Mouse (Mus musculus): ENCODE data around the gene Serp2.
"Not testable (repeated sequence)": the region's sequence is repeated elsewhere in the genome, so short reads cannot be mapped to it uniquely, and the experiment has no call there.

Serp2 gene

DNA sequence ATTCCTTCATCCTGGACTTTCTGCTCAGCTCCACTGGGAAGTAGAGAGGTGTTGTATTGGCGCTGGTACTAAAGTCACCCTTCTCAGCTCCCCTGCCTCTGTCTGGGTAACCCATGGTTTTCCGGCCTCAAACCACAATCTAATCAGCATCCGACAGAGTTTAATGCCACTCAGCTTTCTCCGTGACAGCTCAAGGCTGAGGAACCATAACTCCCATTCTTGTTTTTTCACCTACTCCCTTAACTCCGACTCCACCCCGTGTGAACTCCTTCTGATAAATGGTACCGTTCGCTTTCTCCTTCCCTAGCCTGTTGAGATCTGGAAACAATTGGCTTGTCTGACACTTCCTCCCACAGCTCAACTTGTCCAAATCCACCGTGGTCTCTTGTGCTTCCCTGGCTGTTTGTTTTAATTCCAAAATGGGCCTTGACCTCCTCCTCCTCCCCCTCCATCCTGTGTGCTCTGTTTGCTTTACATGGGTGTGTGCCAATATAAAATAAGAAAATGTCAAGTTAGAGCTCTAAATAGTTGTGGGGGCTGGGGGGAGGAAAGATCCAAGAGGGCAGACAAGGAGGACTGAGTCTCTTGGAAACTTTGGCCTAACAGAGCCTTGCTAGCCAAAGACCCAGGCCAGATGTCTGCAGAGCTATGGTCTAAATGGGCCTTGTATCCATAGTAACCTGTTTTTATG lies 12.7 kb upstream of the Serp2 start:
- no peak for DNase-seq (ENCODE audit: low read depth, low spot score)

DNA sequence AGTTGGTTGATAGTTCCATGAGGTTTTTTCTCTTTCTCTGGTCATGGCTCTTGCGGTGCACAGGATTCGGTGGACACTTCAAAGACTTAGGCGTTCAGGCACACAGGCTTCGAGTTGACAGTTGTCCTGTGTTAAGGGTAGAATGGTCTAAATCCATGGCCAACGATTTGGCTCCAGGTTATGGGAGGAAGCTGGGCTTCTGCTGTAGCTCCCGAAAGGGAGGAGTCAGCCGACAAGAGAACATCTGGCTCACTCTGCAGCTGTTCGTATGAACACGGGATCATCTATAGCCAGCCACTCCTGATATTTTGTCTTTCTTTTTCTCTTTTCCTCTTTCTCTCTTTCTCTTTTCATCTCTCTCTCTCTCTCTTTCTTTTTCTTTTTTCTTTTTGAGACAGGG lies 11.9 kb upstream of the Serp2 start:
- no peak for DNase-seq (ENCODE audit: low read depth, low spot score)

DNA sequence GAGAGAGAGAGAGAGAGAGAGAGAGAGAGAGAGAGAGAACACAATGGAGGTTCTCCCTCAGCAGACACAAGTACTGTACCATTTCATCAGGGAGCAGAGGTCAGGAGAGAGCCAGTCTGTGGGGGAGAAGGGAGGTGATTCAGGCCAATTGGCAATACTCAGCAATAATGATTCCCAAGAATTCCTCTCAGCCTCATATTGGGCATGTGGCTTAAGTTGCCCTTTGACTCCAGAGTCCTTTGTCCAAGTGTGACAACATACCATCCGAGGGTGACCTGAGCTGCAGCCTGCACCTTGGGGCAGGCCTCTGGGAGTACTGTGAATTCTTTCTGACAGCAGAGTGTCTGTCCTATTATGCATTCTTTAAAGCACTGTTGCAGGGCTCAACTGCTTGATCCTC lies 10.6 kb upstream of the Serp2 start:
- no peak for DNase-seq (ENCODE audit: low read depth, low spot score)

DNA sequence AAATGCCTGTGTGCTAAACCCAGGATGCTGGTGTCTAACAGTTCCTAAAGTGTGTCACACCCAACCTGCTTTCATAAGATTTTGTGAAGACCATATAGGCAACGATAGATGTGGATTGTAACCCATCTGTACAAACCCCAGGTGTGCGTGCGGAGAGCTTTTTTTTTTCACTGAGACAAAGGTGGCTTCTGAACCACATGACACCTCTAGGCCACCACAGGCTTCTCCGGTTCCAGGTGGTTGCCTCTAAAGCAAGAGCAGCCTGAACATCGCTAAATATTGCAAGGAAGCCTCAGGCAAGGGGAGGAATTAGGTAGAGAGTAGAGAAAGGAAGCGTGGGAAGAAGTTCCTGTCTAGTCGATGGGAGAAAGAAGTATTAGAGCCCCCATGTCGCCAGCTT lies 10.0 kb upstream of the Serp2 start:
- no peak for DNase-seq (ENCODE audit: low read depth, low spot score)

DNA sequence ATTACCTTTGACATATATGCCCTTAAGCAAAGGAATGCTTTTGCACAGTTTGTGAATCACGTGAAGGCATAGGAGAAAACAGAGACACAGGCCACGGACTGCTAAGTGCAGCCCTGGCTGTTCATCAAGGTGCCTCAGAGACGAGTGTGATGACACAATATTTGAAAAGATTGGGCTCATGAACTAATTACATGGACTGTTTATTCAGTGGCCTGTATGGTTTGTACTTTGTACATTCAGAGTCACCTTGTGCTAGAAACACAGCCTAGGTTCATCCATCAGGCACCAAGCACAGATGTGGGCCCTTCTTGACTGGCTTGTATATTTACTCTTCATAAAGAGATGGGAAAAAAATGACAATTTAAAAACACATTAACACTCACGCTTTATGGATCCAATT lies 9.5 kb upstream of the Serp2 start:
- no peak for DNase-seq (ENCODE audit: low read depth, low spot score)

DNA sequence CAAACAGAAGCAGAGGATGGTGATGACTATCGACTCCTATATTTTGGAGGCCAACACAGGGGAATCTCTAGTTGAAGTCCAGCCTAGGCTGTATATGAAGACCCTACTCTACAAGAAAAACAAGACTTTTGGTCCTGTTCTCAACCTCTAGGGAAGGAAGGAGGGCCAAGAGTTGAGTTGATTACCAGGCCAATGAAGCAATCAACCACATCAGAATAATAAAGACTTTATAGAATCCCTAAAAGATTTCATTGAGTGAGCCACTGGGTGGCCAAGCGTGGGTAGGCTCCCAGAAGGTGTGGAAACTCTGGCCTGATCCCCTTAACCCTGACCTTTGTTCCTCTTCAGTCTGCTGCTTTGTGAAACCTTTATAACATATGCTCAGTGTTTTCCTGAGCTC lies 2.5 kb upstream of the Serp2 start:
- DNase-seq (ENCODE audit: low read depth, low spot score) = no peak

DNA sequence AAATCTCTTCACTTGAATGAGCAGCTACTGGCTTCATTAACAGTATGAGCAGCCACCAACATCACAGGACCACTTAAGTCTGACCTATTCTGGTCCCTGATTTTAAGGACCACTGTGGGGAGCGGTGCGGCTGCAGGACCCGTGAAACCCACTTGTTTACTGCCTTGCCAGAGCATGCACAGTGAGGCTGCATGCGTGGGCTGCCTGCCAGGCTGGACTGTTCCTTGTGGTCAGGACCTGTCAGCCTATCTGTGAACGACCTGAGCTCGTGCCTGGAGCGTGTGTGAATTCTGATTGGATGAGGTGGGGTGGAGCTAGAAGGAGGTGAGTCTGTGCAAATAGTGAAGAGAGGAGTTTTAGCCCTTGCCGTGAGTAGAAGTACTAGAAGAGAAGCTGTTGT lies 1.5 kb upstream of the Serp2 start:
- DNase-seq (ENCODE audit: low read depth, low spot score) = not testable (repeated sequence)

DNA sequence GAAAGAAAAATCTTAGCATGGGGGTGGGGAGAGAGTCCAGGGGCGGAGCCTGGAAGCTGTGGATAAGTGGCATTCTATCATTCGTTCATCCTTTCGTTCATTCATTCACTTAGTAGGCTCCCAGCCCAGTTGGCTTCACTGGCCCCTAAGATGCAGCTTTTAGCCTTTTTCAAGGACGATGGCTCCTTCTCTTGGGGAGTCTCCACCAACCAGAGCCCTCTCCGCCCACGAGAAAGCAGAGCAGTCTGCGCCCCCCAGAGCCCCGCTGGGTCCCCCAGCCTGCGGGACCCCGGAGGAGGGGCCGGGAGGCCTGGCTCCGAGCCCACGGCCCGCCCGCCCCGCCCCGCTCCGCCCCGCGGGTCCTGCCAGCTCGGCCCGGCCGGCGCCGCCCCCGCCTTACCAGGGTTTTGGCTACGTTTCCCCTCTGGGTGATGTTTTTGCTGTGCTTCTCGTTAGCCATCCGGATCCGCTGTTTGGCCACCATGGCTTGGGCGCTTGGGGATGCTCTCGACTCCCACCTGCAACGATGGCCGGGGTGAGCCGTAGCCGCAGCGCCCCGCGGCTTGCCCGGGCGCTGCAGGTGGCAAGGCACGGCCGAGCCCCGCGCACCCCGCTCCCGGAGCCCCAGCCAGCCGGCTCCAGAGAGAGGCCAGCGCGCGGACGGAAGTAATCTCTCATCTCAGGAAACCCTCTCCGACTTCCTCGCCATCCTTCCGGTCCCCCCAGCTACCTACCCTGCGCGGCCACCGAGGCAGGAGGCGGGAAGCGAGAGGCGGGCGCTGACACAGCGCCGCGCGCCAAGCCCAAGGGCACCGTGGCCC lies 448 bp downstream of the Serp2 start:
- no peak for DNase-seq (ENCODE audit: low read depth, low spot score)

DNA sequence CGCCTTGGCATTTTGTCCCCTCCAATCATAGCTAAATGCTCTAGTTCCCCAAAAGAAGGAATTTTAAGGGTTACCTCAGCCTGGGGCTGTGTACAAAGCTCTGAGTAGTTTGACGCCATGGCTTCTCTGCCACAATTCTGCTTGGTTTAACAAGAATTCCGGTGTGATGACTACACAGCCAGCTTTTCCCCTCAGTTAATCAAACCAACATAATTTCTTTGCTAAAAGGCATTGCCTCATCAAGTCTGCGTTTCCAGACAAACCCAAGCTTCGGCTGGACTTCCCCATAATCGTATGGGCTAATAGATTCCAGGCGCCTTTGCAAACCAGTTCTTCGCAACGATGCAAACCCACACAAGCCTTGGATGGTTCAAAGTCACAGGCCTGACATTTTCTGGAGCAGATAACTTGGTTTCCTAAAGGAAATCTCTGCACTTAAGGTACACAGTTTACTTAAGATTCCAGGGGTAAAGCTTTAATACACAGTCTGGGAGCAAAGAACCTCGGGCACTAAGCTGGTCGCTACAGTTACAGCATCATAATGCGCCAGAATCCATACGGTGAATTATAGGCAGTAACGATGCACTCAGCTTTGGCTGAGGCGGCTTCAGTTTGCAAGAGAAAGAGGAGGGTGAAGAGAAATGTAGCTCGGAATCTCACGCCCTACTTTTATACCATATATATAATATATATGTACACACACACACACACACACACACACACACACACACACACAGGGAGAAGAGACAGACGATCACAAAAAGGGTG lies 1.2 kb downstream of the Serp2 start:
- no peak for DNase-seq (ENCODE audit: low read depth, low spot score)

DNA sequence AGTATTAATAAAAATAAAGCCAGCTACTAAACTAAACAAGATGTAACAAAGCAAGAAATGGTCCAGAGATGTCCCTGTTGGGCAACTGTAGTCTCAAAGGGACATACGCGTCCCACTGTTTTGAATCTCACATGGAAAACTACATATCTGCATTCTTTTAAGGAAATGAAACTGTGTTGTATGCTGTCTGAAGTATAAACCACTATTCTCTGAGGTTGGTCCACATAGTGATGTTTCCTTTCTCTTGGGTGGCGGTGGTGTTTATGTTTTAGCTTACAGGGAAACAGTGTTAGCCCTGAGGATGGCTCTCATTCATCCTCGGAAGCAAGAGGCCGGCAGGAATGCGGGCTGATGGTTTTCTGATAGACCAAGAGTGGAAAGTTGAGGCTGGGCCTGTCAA lies 12.6 kb downstream of the Serp2 start:
- no peak for DNase-seq (ENCODE audit: low read depth, low spot score)

DNA sequence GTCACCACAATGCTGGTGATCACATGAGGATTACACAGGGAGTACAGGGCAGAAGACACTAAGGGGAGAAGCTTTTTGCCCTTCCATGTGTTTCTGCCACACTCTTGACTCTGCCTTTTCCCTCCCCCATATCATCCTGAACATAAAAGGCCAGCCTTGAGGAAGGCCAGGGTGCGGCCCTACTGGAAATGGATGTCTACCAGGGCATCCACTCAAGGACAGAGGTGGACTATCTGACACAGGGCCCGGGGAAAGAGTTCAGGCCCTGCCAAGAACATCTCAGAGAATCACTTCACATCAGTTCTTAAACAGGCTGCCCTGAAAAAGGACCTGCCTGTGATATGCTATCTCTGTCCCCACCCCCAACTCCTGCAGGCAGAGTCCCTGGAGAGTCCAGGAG lies 15.3 kb downstream of the Serp2 start:
- DNase-seq (ENCODE audit: low read depth, low spot score) = no peak

DNA sequence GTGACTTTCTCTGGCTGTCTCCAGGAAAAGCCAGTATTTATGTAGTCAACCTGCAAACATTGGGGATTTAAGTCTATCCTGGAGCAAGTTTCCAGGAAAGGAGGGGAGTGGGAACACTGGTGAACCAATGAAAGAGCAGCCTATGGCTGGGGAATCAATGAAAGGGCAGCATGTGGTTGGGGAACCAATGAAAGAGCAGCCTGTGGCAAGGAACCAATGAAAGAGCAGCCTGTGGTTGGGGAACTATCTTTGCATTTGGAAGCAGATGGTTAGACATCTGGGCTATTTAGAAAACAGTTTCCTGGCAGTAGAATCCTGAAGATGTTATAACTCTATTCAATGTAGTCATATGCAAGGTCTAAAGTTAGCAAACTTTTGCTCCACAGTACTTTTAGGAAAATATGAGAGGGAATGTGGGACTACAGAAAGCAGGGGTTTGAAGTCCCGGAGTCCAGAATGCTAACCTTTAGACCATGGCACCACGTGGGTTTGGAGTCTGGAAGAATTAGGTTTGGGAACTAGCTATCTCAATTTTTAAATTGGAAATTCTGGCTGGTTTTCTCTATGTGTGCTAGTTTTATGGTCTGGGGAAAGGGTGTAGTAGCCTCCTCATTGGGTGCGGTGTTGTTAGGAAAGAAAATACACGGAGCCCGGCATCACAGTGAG lies 16.6 kb downstream of the Serp2 start:
- DNase-seq (ENCODE audit: low read depth, low spot score) = no peak

DNA sequence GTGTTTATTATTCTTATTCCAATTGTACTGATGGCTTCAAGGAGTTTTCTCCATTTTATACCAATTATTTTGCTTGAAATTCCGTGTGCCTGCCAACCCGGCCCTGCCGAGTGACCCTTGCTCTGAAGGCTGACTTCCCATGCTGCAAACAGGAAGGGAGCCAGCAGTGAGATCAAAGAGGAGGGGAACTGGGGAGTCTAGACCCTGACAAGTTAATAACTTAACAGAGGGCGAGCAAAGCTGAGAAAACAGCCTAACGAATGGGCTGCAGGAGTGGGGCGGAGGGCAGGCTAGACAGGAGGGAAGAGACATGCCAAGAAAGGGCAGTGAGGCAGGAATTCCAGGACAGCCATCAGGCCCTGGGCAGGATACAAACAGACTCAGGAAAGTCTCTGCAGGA lies 19.8 kb downstream of the Serp2 start:
- no peak for DNase-seq (ENCODE audit: low read depth, low spot score)

DNA sequence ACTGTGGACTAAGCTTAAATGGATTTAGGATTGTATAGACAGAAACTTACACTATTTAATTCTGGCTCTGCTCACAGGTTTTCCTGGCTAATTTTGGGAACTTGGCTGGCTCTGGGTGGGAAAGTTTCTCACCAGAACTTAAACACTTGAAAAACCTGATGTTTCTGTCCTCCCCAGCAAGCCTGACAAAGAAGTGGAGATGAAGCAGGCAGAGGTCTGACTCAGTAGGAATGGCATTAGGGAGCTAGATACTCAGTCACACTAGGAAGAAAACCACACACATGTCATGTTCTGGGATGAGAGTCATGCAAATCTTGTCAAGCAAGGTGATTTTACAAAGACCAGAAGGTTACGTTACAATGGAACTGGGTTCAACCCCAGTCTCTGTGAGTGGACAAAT lies 21.6 kb downstream of the Serp2 start:
- no peak for DNase-seq (ENCODE audit: low read depth, low spot score)

DNA sequence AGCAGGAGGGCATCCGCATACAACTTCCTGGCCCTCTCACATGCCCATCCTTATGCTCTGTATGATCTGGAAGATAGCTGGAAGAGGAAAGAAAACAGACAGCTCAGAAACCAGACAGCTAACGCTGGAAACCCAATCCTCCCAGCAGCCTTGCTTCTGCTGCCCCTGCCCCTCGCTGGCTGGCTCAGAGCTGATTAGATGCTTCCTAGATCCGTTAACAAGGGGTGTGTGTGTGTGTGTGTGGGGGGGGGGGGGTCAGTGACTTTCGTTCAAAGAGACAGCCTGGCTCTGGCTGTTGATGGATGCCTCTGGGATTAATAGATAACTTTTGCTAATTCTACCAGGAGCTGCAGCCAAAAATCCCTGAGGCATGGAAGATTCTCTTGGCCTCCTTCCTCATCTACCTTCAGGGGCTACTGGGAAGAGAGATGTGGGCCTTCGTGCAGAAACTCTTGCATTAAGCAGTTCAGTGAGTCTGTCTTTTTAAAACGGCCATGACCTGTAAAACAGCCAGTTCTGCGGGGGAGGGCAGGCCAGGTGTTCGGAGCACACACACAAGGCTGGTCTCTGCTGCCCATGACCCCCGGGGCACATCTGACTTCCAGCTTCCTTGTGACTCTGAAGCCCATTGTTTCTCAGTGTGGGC lies 23.4 kb downstream of the Serp2 start:
- DNase-seq (ENCODE audit: low read depth, low spot score) = no peak

DNA sequence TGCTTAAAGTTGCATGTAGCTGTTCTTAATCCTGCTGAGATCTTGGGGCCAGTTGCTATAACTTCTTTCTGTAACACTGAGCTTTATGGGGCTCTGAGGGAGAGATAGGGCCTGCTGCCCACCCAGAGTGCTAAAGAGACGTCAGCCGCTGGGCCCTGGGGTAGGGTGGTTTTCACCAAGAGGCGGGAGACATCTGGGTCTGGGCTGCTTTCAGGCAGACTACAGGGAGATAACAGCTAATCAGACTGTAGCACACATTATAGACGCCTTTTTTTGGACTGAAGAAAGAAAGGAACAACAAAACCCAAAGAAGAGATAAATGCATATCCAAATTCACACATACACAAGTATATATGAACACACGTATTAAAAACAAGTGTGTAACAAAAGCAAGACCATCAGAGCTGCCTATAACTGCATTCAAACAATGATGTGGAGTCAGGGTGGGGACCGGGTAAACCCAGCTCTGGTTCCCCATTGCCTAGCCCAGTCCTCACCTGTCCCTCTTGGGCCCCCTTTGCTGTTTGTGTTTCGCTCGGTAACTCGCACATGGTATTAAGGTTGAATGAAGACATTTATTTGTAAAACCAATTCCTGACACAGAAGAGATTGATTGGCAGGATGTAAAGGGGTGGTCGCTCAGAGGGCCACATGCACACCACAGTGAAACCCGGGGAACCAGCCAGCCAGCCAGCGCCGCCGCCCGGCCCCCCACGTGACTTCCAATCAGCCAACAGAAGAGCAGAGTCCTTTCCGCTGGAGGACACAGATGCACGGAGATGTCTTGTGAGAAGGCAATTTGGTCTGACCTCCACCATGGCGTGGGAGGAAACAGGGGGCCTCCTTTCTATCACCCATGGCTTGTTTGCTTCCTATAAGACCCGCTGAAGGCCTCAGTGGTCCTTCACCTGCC lies 24.2 kb downstream of the Serp2 start:
- no peak for DNase-seq (ENCODE audit: low read depth, low spot score)

DNA sequence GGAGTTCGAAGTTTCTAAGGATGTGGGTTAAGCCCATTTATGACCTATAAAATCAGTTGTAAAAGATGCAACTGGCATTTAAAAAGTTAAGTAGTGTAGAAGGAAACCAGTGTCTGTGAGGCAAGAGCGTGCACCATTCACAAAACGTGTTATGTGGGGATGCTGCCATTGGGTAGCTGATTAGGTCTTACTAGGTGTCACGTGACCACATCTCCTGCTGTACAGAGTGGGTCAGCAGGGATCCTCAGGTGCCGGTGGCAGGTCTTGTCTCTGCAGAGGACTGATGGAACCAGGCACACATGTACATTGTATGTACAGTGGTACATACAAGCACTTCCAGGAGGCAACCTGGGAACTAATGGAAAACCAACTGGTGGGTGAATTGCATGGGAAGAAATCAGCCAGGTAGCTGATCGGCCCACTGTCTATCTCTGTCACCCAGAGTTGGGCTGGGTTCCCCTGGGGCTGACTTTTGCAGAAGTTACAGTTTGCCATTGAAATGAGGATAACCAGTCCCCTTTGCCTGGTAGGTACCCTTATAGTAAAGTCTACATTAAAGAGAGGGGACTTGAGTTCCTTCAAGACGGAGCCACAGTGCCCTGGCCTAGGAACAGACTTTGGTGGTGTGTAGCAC lies 25.5 kb downstream of the Serp2 start:
- no peak for DNase-seq (ENCODE audit: low read depth, low spot score)

DNA sequence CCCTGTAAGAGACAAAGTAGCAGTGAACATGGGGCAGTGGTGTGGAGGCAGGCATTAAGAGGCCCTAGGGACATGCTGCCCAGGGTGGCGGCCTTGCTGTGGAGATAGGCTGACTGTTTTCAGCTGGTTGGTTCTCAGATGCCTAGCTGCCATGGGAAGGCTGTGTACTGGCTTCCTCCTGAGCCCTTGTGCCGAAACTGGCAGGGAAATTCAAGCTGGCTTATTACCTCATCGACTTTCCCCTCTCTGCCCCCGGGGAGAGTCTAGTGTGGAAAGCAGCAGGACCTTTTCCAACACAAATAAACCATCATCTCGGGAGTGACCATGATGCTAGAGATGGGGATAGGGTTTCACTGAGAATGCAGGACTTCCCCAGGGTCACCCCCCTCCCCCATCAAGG lies 28.0 kb downstream of the Serp2 start:
- no peak for DNase-seq (ENCODE audit: low read depth, low spot score)

DNA sequence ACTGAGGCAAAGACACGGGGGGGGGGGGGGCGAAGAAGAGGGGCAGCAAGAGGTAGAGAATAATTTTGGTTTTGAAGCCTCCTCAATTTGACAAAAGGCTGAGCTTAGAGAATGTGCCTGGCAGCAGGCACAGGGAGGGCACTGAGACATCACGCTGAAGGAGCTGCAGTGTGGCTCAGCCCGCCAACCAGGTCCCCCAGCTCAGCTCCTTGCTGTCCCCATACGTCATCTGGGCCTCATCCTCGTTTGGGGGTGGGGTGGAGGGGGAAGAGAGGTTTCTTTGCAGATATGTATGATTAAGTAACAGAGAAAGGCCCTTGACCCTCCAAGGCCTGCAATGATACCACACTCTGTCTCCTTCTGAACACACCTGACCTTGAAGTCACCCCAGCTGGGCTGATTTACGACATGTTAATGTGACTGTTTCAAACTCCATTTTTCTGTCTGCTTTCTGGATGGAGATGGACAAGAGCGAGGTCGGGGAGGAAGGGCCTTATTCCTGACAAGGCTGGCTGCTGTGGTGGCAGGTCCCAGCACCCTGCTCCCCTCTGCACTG lies 28.9 kb downstream of the Serp2 start:
- DNase-seq (ENCODE audit: low read depth, low spot score) = no peak

Data from retina, postnatal 7 days (tissue).